Mouse (Mus musculus): ENCODE data around the gene Hp1bp3.

Hp1bp3 gene

DNA sequence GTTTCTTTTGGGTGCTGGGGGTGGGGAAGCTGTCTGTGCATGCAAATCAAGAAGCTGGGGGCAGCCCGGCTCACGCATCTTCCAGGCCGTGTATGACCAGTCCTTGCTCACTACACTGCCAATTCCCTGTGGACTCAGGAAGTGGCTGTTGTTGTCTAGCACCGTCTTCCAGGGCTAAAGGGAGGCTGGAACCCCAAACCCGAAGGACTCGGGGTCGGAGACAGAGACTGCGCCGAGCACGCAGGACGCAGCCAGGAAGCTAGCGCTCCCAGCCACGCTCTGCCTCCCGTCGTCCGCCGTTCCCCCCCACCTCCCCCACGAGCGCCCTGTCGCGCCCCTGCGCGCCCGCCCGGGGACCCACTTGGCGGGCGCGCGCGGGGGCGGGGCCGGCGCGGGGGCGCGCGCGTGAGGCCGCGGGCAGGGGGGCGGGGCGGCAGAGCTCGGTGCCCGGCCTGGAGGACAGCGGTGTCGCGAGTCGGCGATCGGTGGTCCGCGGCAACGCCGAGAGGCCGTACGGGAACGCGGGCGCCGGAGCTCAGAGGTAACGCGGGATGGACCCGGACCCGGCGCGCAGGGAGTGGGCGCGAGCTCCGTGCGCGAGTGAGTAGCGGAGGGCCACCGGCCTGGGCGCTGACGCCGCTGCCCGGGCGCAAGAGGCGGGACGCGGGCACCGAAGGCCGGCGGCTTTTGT is at the start of gene Hp1bp3:
Gene Hp1bp3, plus strand, starts transcription at position 97 of the 691 bp plus-strand sequence.
- peak; percentile 91 for DNase-seq (ENCODE audit: low read depth, low spot score)

DNA sequence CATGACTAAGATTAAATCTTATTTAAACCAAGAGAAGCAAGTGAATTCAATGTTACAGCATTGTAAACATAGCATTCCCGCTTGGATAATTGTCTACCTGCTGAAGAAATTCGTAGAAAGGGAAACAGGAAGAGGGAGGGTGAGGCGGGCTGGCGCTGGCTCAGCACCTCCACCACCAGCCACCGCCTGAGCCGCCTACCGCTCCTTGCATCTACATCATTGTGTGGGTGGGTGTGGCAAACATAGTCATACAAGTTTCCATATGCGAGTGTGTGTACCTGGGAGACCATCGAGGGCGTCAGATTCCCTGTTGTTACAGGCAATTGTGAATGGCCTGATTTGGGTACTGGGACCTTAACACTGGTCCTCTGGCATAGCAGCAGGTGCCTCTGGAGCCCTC is 49.6 kb upstream of the Hp1bp3 start:
- DNase-seq (ENCODE audit: low read depth, low spot score) = peak; percentile 44

DNA sequence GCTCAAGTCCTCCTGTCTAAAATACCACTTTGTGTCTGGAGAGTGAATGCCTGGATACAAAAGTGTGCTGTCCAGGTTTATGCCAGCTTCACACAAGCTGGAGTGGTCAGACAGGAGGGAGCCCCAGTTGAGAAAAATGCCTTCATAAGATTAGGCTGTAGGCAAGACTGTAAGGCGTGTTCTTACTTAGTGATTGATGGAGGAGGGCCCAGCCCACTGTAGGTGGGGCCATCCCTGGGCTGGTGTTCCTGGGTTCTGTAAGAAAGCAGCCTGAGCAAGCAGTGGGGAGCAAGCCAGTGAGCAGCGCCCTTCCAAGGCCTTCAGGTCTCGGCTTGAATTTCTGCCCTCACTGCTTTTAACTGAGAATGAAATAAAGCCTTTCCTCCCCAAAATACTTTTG is 47.9 kb upstream of the Hp1bp3 start:
- DNase-seq (ENCODE audit: low read depth, low spot score) = peak; percentile 22

DNA sequence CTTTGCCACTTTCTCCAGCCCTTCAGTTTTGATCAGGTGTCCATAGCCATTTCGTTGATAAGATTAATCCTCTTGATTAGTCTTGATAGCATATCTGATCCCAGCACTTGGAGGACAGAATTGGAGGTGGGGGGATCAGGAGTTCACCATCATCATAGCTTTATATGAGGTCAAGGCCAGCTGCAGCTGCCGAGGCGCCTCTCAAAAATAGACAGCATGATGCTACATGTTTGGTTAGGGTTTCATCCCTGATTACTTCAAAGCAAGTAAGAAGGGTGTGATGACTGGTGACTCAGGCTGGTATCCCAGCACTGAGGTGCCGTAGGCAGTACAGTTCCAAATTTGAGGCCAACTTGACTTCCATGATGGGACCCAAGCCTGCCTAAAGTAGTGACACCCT is 46.7 kb upstream of the Hp1bp3 start:
- no peak for DNase-seq (ENCODE audit: low read depth, low spot score)

DNA sequence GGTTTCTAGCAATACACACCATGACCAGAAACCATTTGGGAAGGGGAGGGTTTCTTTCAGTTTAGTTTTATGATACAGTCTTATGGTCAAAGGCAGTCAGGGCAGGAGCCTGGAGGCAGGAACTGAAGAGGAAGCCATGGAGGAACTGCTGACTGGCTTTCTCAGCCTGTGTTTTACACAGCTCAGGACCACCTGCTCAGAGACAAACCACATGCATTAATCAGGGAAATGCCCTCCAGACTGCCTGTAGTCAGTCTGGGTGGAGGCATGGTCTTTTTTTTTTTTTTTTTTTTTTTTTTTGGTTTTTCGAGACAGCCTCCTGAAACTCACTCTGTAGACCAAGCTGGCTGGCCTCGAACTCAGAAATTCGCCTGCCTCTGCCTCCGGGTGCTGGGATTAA is 43.4 kb upstream of the Hp1bp3 start:
- DNase-seq (ENCODE audit: low read depth, low spot score) = no peak

DNA sequence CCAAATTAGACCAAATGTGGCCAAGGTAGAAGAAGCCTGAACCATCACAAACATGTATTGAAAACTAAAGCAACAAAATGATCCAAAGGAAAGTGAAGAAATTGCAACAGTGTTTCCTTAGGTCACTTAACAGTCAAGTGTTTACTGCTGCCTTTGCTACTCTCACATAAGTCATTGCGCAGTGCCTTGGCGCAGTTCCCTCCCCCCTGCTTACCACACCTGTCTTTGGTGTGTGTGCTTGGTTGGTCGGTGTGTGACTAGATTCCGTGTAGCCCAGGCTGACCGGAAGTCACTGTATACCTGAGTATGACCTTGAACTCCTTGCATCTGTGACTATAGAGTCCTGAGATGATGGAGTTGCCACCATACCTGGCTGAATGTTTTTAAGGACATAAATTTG is 36.7 kb upstream of the Hp1bp3 start:
- DNase-seq (ENCODE audit: low read depth, low spot score) = no peak

DNA sequence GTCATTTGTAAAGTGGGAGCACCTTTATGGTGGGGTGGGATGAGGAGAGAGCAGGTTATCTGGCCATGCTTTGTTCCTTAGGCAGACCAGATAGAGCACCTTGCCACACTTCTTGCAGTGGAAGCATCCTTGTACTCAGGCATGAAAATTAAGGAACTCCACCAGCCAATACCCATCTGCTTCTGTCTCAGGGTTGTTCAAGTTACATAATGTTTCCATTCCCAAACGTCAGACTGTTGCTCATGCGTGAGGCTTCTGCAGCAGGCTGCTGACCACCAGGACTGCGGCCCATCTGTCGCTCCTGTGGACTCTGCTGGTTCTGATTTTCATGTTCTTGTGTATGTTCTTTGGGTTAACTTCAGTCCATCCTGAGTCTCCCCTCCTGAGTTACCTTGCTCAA is 35.4 kb upstream of the Hp1bp3 start:
- DNase-seq (ENCODE audit: low read depth, low spot score) = no peak

DNA sequence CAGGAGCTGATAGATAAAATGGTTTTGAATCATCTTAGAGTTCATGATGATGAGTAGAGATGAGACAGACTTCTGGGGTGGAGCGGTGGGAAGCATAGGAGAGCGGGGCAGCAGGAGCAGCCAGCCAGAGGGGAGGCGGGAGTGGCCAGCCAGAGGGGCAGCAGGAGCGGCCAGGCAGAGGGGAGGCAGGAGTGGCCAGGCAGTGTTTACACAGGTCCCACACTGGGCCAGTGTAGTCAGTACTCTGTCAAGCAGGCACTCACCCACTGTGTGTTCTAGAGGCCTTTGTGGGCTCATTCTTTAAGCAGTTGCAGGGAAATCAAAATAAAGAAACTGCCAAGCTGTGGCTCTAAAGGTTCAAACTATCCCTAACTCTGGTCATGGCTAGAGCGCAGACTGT is 32.0 kb upstream of the Hp1bp3 start:
- no peak for DNase-seq (ENCODE audit: low read depth, low spot score)

DNA sequence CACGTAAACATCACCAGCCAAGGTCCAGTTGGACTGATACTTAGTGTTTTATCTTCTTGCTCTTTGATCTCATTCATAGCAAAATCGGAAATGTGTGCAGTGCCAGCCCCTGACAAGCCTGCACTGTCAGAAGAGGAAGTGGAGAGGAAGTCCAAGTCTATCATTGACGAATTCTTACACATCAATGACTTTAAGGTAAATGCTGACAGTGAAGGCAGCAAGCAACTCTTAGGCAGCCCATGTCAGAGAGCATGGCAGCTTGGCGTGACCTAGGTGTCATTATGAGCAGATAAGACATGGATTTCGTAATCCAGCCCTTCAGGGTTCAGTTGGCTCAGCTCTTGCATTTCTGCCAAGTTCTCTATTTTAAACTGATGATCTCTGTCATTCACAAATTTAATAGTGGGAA is 31.5 kb upstream of the Hp1bp3 start:
- no peak for DNase-seq (ENCODE audit: low read depth, low spot score)

DNA sequence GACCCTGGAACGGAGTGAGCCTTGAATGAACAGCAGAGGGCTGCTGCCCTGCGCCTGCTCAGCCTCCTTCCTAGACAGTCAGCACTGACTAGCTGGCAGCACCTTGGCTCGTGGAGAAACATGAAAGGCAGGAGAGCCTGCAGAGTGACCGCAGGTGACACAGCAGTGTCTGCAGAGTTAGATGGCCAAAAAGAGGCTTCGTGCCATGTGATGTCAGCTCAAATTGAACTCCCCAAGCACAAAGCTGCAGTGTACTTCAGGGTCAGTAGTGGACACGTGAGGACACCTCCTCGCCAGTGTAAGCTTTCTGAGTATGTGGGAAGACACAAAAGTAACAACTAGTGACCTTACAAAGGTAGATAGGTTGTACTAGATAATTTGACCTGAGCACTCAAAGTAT is 30.1 kb upstream of the Hp1bp3 start:
- DNase-seq (ENCODE audit: low read depth, low spot score) = no peak

DNA sequence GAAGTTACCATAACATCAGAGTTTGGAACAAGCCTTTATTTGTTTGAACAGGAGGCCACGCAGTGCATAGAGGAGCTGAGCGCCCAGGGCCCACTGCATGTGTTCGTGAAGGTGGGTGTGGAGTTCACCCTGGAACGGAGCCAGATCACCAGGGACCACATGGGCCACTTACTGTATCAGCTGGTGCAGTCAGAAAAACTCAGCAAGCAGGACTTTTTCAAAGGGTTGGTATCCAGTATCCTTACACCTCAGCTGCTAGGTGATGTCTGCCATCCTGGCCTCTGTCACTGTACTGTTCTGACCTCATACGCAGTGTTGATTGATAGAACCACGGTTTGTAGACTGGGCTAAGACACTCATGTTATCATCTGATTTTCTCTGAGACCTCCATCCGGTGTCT is 28.1 kb upstream of the Hp1bp3 start:
- DNase-seq (ENCODE audit: low read depth, low spot score) = no peak

DNA sequence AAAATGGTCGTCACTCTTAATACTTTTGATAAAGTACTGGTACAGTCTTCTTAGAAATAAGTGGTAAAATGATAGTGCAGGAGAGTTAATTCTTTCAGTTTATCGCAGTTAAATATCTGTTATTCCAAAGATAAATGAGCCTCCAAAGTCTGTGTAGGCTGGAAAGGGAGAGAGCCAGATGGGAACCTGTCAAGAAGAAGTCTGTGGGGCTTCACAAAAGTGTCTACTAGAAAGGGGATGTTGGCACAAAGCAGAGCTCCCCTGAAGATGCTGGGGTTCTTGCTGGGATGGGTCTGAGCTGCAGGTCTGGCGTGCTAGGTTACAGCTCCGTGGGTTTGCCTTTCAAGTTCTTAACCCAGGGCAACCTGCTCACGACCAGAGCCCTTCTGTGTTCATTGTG is 23.5 kb upstream of the Hp1bp3 start:
- no peak for DNase-seq (ENCODE audit: low read depth, low spot score)

DNA sequence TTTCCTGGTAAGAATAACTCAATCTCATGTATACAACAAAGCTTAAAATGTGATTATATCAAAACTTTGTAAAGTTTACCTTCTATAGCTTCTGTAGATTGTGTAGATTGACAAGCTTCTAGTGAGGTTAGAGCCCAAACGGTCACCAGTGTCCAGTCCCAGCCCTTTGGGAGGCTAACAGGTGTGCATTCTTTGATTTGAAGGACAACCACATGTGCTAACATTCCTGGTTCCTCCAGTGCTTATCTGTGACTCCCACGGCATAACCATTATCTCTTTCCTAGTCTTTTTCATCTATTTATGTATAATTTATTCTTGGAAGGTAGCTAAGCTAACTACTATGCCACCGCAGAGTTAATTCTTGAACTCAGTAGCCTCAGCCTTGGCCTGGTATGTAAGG is 15.3 kb upstream of the Hp1bp3 start:
- DNase-seq (ENCODE audit: low read depth, low spot score) = no peak

DNA sequence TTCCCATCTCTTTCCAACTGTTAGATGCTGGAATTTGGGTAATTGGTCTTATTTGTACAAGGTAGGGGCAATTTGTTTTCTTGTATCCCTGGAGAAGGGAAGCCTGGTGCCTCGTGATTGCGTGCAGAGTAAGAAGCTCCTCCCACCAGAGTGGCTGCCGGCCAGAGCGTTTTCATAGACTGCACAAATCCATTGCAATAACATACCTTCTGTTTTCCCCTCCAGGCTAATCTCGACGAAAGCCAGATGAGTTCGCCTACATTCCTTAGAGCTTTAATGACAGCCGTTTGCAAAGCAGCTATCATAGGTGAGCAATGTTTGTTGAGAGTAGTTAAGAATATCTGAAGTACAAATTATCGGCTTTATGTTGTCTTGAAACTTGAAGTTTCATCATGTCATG is 14.4 kb upstream of the Hp1bp3 start:
- peak; percentile 18 for DNase-seq (ENCODE audit: low read depth, low spot score)

DNA sequence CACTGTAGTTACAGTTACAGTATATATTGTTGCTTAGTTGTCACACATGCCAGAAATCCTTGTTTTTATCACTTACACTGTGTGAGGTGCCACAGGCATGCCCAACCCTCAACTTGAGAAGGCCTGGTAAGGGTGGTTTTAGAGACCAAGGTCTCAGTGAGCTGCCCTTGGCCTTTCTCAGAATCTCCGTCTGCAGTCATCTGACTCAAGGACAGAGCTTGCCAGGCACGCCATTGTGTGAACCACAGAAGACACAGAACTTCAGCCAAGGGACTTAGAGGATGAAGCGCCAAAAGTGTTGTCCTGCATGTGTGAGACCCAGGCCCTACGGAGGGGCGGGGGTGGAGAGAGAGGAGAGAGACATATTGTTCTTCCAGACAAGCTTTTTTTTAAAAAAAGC is 6.0 kb upstream of the Hp1bp3 start:
- DNase-seq (ENCODE audit: low read depth, low spot score) = no peak

DNA sequence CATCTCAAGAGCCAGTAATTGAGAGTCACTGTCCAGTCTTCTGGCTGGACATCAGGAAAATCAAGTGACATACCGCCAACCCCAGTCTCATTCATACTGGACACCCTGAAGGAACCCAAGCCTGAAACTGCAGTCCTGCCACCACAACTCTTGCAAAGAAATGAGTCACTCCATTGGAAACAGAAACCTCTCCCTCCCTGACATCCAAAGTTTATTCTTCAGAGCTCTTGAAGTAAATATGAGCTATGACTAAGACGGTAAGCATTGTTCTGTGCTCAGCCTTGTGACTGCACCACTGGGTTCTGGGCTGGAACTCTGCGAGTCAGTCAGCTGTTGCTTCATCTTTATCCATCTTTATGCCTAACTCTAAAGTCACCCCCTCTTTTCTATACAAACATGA is 2.2 kb upstream of the Hp1bp3 start:
- DNase-seq (ENCODE audit: low read depth, low spot score) = no peak

DNA sequence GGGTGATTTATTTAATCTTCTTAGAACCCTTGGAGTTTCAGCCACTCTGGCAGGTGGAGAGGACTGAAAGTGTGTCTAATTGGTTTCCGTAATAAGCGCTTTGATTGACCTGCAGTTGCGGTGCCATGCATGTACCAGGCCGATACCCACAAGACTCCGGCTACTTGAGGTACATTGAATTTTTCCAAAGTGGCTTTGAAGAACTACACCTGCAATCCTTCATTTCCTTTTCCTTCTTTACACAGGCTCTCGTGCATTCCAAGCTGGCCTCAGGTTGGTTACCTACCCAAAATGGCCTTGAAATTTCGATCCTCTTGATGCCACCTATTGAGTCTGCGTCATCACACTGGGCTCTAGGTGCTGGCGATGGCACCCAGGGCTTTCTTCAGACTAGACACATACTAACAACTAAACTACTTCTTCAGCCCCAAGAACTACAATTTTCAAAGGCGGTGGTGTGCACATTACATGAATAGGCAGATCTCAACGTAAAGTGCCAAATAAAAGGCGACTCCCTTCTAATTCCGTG is 361 bp upstream of the Hp1bp3 start:
- DNase-seq (ENCODE audit: low read depth, low spot score) = no peak

DNA sequence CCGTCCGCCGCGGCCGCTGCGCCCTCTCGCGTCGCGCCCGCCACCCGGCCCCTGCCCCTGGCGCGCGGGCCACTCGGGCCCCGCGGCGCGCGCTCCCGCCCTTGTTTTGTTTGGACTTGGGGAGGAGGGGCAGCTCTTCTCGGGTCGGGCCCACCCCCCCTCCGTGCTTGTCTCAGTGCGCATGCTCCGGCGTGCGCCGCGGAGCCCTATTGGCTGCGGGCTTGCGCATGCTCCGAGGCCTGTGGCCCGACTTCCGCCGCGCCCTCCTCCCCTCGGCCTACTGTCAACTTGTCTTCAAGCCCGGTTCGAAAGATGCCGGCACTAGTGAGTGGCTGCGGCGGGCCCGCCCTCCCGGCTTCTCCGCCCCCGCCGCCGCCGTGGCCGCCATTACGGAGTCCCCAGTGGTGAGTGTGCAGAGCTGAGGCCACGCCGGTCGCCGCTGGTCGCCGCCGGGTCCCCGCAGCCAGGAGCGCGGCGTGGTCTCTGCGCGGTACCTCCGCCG is 846 bp downstream of the Hp1bp3 start:
- DNase-seq (ENCODE audit: low read depth, low spot score) = peak; percentile 99

DNA sequence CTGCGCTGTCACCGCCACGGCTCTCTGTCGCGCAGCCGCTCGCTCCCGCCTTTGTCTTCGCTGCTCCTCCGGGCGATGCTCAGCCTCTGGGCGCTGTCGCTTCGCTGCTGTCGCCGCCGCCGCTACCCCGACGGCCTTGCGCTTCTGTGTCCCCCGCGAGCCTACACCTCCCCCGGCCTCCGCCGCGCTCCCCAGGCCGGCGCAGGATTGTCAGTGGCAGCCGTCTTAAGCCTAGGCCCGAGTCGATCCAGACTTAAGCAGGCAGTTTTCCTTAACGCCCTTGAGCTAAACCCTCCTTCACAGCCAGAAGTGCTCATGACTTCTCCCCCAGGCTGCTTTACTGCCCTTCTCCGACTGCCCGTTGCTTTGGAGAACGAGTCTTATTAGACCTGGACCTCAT is 1.3 kb downstream of the Hp1bp3 start:
- DNase-seq (ENCODE audit: low read depth, low spot score) = no peak

DNA sequence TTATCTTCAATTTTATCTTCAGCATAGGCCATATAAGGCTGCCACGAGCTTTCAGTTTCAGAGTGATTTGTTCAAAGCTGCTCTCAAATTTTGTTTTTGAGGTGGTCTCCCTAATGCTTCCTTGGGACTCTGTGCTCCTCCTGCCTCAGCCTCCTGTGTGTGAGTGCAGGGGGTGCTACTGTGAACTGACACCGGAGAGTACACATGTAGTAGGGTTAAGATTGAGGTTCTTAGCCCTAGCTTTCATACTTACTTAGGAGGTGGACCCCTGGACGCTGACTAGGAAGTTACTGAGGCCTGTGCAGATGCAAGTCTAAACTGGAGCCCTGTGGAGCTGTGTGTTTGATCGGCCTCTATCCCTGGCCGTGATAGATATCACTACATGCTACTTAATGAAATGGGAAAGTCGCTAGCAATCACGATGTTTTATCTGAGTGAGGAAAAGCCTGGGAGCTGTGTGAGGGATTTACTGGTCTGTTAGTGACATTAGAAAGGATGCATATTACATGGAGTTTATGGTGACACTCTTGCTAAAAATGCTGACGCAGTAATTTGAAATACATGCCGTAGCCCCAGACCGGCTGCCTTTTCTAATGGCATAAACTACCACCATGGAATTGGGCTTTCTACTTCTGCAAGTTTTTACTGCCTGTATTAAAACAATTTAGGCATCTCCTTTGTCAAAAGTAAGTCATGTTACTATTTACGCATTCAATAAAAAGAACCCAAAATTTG is 2.0 kb downstream of the Hp1bp3 start:
- no peak for DNase-seq (ENCODE audit: low read depth, low spot score)

DNA sequence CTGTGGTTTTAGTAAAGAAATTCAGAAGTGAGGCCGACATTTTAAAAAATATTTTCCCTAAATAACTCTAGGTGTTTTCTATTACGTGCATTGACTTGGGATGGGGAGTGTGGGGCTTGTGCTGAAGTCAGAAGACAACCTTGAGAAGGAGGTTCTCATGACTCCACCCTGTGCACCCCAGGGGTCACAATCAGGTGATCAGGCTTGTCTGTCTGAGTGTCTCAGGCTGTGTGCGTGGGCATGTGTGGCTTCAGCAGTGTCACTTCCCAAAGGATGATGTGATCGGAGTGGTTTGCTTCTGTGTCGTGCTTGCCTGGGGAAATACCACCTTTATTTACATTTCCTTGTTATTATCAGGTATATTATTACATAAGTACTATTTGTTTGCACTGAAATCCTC is 3.2 kb downstream of the Hp1bp3 start:
- peak; percentile 39 for DNase-seq (ENCODE audit: low read depth, low spot score)

DNA sequence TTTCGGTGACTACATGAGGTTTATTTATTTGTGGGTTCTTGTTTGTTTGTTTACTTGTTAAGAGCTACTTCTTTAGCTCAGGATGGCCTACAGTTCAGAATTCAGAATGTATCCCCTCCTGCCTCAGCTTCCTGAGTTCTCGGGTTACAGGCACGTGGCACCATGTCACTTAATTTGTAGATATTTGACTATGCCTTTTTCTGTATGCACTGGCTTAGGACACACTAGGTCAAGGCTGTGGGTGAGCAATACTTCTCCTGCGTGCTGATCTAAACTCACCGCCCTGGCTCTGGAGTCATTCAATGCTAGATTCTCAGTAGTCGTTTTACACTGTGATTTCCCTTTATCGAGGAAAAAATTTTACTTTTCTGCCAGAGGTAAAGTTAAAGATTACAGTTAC is 4.7 kb downstream of the Hp1bp3 start:
- DNase-seq (ENCODE audit: low read depth, low spot score) = no peak

DNA sequence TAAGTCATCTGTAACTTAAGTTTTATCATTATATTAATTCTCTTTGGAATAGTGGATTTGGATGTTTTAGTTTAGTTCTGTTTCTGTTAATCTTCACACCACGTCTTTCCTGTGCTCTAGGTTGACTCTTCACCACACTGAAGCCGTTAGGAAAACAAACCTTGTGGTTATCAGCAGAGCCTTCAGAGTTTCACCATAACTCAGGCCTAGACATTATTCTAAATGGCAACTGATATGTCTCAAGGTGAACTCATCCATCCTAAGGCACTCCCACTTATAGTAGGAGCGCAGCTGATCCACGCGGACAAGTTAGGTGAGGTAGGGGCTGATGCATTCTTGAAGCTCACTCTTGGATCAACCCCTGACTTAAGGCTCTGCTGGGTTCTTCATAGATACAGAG is 5.3 kb downstream of the Hp1bp3 start:
- DNase-seq (ENCODE audit: low read depth, low spot score) = no peak

Measured in ZHBTc4 (cell line).